Mouse (Mus musculus): ENCODE results near the gene Ppp1r3a.
"Not testable (repeated sequence)": the region's sequence is repeated elsewhere in the genome, so short reads cannot be mapped to it uniquely, and the experiment has no call there.

Ppp1r3a gene

GRCm38 (mm10) chr6:14754901-14755591 lies at the start of gene Ppp1r3a:
Gene Ppp1r3a (minus strand): TSS chr6:14755274.
- no peak for DNase-seq (ENCODE audit: low read depth, low spot score)

- no peak for DNase-seq (ENCODE audit: low read depth, low spot score)
Observed at GRCm38 (mm10) chr6:14787157-14787938, 32.3 kb upstream of the Ppp1r3a start.

- no peak for DNase-seq (ENCODE audit: low read depth, low spot score)
Observed at GRCm38 (mm10) chr6:14777920-14778319, 22.8 kb upstream of the Ppp1r3a start.

- no peak for DNase-seq (ENCODE audit: low read depth, low spot score)
Observed at GRCm38 (mm10) chr6:14771717-14772116, 16.6 kb upstream of the Ppp1r3a start.

GRCm38 (mm10) chr6:14757486-14757885 lies 2.4 kb upstream of the Ppp1r3a start:
- DNase-seq (ENCODE audit: low read depth, low spot score): no peak

- no peak for DNase-seq (ENCODE audit: low read depth, low spot score)
Observed at GRCm38 (mm10) chr6:14753512-14753911, 1.6 kb downstream of the Ppp1r3a start.

- no peak for DNase-seq (ENCODE audit: low read depth, low spot score)
Observed at GRCm38 (mm10) chr6:14752211-14752610, 2.9 kb downstream of the Ppp1r3a start.

- DNase-seq (ENCODE audit: low read depth, low spot score): no peak
Observed at GRCm38 (mm10) chr6:14747000-14747399, 8.1 kb downstream of the Ppp1r3a start.

- no peak for DNase-seq (ENCODE audit: low read depth, low spot score)
Observed at GRCm38 (mm10) chr6:14736017-14736416, 19.1 kb downstream of the Ppp1r3a start.

- no peak for DNase-seq (ENCODE audit: low read depth, low spot score)
Observed at GRCm38 (mm10) chr6:14731011-14731410, 24.1 kb downstream of the Ppp1r3a start.

- no peak for DNase-seq (ENCODE audit: low read depth, low spot score)
Observed at GRCm38 (mm10) chr6:14720772-14721414, 34.2 kb downstream of the Ppp1r3a start.

- DNase-seq (ENCODE audit: low read depth, low spot score): no peak
Observed at GRCm38 (mm10) chr6:14720110-14720771, 34.8 kb downstream of the Ppp1r3a start.

GRCm38 (mm10) chr6:14715129-14715989 lies 39.7 kb downstream of the Ppp1r3a start:
- DNase-seq (ENCODE audit: low read depth, low spot score): no peak

- DNase-seq (ENCODE audit: low read depth, low spot score): no peak
Observed at GRCm38 (mm10) chr6:14712146-14712545, 42.9 kb downstream of the Ppp1r3a start.

GRCm38 (mm10) chr6:14700030-14700429 lies 55.0 kb downstream of the Ppp1r3a start:
- no peak for DNase-seq (ENCODE audit: low read depth, low spot score)

- DNase-seq (ENCODE audit: low read depth, low spot score): not testable (repeated sequence)
Observed at GRCm38 (mm10) chr6:14679231-14679887, 75.7 kb downstream of the Ppp1r3a start.

GRCm38 (mm10) chr6:14668966-14669365 lies 86.1 kb downstream of the Ppp1r3a start:
- not testable (repeated sequence) for DNase-seq (ENCODE audit: low read depth, low spot score)

- not testable (repeated sequence) for DNase-seq (ENCODE audit: low read depth, low spot score)
Observed at GRCm38 (mm10) chr6:14667651-14668050, 87.4 kb downstream of the Ppp1r3a start.

Measured in retina, adult 2 months (tissue).